Mouse (Mus musculus) liver, embryonic 14.5 days (tissue): Measurements from ENCODE around the gene Slc25a21.

Experiments
- CTCF ChIP-seq: IDR thresholded peaks from 2 replicates; pipeline ENCODE4 v1.5.1; 2016; ENCODE audit warnings: antibody characterized with exemption, low read depth, control low read depth
- EP300 ChIP-seq: IDR thresholded peaks from 2 replicates; pipeline ENCODE4 v1.6.1; 2016; ENCODE audit warnings: antibody characterized with exemption, low read depth

DNA sequence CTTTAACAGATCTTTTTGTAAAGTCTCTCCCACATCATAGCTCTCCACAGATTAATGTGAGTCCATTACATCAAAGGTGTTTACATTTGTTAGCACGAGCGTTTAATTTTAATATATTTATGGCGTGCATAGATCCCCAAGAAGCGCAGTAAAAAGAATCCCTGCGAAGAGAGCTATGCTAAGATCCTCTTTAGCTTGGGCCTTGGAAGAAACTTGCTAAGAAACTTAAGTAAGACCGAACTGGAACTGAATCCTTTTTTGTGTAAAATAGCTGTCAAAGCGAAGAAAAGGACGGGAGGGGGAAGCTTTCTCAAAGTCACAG, 1.0 kb downstream of the Slc25a21 start:
- TF ChIP-seq CTCF (no peak), EP300 (no peak)
